Mouse (Mus musculus) hindlimb bud, embryonic 11.5 days (tissue): ENCODE measurements around the gene Trmt5.

Experiments used
- DNase-seq: peaks from one replicate; pipeline ENCODE4 v3.0.0-alpha.2; 2012; ENCODE audit warnings: low read depth, low spot score; ENCODE audit errors: extremely low spot score

Gene Trmt5

DNA sequence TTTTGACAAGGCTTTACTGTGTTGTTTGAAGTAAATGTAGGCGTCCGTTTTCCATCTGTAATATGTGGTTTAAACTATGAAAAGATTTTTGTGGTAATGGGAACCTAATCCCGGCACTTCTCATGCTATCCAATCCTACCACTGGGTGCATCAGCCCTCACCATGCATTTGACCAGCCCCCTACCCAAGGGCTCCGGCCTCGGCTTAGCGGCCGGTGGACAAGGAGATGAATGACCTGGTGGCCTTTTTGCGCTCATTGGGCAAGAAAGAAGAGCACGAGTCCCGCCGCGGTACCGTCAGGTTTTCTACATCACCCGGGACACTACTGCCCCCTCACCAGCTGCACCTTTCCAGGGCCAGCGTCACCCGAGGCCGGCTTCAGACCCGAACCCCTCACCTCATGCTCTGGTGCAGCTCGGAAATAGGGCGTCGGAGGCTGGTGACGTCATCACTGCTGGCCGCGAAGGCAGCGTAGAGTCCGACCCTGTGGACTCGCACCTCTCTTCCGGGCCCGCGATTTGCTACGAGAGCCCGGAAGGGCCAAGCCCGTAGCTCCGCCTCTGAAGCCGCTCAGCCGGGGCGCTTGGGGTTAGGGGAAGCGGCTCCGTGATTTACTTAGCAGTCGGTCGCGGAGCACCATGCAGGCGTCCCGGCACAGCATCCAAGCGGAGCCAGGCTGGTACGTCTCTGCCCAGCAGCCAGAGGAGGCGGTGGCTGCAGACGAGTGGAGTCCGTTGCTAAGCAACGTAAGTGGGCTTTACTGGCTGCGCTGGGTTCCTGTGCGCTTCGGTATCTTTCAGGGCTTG, at the start of gene Trmt5, which contains the start of gene Slc38a6:
Trmt5 (minus strand) TSS at position 424 of the 806 bp plus-strand sequence.
Slc38a6 (plus strand) TSS at position 493 of the 806 bp plus-strand sequence.
- DNase-seq, result peak; percentile 81

DNA sequence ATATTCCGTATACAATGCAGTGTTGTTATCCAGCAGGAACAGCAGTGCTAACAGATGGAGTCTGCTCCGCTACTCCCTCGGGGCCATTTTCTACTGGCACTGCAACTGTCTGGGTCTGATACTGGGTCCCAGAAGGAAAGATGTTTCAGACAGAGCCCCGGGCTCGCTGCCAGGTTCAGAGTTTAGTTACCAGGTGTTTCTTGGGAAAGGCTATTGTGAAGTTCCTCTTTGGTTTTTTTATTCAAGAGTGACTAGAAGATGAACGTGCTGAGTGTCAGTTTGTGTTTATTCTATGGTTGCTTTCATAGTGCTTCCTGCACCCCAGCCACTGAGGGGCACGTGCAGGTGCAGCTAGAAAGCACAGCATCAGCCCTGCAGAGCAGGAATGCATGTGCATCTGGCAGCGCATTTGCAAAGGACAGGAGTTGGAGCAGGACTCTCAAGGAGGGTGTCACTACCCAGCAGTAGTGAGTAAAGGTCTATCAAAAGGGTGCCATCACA, 47.6 kb upstream of the Trmt5 start:
- no peak for DNase-seq

DNA sequence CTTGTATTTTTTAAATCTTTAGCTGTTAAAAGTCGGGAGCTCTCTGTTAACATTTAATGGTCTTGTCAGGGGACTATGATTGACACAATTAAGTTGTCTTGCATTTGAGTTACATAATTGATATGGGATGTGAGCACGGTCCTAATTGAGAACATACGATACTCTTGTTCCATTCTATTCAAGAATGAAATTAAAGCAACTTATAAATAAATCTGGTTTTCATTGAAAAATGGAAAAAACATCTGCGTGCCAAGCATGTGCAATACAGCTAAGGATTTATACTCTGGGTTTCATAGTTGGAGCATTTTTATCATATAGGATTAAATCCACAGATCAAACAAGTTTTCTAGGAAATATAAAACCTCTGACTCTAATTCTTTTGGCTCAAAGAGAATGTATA, 46.2 kb upstream of the Trmt5 start:
- no peak for DNase-seq

DNA sequence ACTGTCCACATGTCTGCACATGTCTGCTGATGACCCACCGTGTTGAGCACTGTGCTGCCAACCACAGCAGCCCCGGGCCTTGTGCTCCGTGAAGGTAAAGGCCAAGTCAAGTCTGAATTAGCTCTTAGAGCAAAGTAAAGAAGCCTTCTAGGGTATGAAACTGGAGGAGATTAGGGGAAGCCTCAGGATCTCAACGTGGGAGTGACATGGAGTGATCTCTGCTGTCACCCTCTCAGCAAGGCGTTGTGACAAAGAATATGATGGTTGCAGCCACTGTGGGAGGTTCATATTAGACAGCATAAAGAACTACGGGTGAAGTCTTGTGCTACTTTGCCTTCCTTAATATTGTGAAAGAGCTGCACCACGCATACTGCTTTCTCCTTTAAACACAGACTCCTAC, 43.7 kb upstream of the Trmt5 start:
- DNase-seq, result no peak

DNA sequence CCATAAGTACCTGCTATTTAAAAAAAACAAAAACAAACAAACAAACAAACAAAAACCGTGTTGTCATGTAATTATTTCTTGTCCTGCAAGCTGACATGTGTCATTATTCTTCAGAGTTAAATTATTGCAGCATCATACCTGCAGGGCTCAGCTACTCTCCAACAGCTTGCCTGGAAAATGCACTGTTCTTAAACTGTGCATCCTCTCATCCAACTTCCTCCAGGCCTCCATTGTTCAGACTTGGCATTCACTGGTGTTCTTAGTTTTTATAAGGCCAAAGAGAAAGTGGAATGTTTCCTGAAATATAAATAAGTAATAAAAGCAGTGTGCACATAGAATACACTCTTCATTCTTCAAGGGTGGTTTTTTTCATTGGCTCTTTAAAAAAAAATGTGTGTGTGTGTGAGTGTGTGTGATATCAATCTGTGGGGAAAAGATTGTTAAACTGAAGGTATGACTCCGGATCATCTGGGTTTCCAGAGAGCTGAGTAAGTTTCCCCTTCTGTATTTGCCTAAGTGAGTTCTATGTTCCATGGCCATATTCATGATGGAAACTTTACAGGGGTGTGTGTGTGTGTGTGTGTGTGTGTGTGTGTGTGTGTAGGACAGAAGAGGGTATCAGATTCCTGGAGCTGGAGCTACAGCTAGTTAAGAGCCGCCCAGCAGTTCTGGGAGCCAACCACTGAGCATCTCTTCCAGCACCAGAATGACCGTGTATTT, 42.1 kb upstream of the Trmt5 start:
- no peak for DNase-seq

DNA sequence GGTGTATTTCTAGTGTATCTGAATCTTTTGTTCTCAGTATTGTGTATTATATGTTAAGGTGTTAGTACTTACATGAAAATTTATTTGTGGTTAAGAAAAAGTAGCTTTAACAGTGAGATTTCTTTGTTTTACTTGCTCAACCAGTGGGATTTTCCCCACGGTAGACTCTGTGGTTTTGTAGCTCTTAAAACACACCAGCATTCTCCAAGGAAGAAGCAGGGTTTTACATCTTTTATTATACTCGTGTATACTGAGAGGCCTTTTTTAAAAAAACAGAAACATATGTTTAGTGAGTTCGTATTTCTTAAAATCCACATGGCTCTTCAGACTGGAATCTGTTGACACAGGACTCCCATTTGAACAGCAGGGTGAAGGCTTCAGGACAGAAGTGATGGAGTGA, 40.9 kb upstream of the Trmt5 start:
- DNase-seq, result no peak

DNA sequence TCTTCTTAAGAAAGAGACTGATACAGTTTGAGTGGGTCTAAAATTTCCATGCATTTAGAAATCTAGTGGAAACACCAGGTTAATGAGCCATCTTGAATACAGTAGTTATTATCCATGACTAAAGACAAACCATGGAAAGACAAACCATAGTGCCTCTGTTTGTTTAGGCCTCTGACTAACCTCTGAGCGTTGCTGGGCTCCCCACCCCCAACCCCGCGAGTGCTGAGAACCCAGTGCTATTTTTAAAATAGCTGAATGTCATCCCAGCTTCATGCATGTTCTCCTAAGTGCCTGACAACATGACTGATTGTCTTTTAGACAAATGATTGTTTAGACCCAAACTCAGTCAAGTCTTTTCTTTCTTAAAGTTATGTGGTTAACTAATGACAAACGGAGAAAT, 39.1 kb upstream of the Trmt5 start:
- no peak for DNase-seq

DNA sequence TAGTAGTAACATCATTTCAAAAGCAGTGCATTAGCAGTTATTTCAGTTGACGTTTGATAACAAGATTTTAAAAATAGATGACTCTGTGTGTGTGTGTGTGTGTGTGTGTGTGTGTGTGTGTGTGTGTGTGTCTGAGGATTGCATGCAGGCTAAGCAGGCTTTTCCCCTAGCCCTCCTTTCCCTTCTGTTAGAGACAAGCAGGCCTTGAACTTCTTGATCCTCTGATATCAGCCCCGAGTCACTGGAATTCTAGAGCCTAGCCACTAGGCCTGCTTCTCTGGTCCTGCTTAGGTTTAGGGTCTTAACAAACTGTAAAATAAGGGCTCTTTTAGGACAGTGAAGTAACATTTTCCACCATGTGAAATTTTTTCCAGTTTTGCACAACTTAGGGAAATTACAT, 38.7 kb upstream of the Trmt5 start:
- DNase-seq, result no peak

DNA sequence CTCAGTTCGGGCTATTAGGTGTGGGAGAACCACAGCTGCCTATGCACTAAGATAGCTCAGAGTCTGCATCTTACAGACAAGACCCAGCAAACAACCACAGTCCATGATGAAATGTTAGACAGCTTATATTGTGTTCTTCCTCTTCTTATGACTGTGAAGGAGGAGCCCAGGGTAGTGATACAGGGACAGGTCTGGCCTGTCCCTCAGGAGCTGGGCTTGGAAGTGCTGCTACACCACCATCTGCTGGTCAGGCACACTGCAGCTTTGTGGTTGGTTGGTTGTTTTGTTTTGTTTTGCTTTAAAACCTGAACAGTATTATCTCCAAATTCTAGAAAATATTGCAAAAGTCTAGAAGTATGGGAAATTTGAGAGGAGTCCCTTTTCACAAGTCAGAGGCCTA, 38.2 kb upstream of the Trmt5 start:
- no peak for DNase-seq

DNA sequence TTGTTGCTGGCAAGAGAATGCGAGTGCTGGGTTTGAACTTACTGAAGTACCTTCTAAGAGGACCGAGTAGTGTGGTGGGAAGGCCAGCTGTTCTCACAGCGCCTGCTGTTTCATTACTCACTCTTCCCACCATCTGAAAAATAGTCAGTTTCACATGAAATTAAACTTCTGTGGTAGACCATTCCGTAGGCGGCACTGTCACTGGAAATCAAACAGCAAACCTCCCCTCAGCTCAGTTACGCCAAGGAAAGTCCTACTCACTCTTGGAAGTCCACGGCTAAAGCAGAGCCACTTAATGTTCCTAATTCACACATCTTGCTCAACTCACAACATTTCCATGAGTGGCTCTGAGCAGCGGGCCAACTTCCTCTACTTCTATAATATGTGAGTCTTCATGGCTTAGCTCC, 37.7 kb upstream of the Trmt5 start:
- no peak for DNase-seq

DNA sequence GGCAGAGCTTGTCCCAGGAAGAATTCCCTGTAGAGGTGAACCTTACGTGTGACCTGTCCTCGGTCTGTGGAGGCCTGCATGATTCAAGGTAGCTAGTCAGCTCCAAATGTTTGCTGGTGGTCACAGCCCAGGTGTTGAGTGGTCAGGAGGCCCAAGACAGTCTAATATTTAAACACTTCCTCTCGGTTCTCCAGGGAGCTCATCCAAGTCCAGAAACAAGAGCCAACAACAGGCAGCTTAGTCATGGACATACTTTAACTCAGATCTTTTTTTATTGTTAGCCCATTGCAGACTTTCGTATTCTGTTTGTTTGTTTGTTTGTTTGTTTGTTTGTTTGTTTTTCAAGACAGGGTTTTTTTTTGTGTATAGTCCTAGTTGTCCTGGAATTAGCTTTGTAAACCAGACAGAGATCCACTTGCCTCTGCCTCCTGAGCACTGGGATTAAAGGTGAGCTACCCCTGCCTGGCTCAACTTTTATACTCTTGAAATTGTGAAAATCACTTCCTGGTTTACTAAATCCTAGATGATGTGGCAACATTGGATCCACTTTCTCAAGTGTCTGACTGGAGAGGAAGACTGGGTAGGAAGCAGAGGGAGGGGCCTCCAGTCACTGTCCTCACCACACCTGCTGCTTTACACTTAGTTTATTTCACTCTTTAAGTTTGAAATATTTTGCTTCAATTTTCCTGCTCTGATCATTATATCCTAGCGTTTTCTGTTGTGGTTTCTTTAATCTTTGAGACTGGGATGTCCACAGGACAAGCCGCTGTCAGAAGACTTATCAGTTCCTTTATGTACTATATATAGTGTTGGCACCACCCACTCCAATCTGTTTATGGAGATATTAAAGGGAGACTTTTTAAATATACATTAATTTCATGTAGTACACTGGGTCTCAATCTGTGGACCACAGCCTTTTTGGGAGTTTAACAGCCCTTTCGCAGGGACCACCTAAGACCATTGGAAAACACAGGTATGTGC, 31.5 kb upstream of the Trmt5 start:
- no peak for DNase-seq

DNA sequence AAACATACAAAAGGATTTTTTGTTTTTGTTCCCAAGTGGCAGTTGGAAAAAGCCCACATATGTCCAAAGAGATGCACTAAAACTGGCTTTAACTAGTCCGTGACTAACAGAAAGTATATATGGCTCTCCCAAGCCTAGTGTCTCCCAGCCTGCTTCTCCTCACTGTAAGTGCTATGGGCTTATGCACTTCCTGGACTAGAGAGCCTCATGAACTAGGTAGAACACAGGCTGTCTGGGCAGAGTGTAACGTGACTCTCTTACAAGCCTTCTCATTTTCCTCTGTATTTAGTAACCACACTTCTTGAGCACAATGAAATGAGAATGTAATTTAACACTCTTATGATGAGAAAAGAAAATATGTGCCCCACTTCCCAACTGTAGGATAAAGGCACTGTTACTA, 22.2 kb upstream of the Trmt5 start:
- no peak for DNase-seq

DNA sequence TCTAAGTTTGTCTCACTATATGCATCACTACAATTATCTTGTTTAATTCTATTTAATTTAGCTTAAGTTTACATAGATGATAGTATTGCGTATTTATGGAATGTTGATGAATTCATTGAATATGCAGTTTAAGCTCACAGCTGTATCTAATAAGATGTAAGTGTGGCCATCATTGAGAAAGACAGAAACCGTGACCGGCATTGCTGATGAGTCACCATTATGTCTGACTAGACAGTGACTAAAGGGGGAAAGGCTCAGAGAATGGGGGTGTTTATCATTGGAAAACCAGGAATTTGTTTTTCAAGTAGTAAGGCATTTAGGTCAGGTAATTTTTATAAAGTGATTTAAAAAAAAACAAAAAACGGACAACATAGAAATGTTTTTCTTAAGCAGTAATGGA, 21.2 kb upstream of the Trmt5 start:
- no peak for DNase-seq

DNA sequence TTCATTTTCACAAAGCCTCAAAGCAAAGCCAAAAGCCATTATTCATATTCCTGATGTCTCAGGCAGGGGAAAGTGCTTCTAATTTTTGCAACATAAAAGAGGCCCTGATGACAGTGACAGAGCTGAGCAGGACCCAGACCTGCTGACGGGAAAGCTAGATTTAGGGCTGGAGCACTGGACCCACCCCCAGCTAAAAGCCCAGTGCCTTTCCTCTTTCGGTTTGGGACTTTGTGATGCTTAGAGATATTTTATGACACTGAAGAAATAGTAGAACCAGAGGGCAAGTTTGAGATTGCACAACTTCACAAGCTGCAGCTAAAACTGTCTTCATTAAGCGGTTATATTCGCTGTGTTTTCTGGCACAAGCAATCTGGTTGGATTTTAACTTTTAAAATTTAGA, 18.1 kb upstream of the Trmt5 start:
- DNase-seq, result no peak

DNA sequence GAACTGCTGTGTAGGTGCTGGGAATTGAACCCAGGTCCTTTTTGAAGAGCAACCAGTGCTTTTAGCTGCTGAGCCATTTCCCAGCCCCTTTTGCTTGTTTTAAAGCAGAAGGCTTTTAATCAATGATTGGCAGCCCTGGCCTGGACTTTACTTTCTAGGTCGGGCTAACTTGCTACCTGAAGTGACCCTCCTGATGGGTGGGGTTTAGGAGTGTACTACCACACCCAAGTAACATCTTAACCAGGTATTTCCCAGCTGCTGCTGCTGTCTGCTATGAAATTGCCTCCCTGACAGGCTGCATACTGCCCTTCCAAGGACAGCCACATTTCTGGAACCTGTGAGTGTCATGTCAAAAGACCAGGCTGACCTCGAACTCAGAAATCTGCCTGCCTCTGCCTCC, 14.0 kb upstream of the Trmt5 start:
- DNase-seq, result no peak

DNA sequence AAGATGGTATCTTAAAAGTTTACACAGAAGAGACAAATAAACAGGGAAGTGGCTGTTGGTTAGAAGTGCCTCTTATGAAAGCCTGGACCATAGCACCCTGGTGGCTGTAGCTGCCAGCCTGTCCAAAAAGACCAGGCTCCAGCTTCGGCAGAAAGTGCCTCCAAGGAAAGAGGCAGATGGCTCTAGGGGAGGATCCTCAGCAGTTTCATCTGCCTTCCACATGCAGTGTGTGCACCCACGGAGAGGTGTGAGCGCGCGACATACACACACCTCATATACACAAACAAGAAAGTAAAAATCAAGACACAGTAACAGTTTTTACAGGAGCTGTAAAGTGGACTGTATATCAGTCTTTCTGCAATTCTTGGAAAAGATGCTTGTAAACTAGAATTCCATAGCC, 12.1 kb upstream of the Trmt5 start:
- DNase-seq, result no peak

DNA sequence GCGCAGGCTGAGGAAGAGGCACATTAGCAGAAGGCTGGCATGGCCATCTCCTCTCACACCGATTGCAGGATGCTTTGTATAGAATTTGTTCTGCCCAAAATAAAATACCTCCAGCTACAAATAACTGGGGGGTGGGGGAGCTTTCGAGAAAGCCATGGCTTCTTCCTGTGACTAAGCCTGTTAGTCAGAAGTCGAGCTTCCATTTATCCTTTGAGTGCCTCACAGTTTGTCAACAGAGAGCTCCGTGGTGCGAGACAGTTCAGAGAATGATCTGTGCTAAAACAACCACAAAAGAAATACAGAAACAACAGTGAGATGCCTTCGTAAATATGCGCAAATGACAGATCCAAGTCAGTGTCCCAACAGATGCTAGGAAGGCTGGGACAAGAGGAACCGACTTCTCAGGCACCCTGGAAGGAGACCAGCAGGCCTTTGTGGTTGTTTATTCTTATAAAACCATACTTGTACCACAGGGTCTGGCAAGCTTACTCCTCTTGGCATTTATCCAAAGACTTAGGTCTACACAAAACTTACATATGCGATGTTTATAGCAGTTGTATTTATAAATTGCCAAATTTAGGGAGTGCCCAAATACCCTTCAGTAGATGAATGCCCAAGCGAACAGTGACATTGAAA, 9.1 kb upstream of the Trmt5 start:
- DNase-seq, result no peak

DNA sequence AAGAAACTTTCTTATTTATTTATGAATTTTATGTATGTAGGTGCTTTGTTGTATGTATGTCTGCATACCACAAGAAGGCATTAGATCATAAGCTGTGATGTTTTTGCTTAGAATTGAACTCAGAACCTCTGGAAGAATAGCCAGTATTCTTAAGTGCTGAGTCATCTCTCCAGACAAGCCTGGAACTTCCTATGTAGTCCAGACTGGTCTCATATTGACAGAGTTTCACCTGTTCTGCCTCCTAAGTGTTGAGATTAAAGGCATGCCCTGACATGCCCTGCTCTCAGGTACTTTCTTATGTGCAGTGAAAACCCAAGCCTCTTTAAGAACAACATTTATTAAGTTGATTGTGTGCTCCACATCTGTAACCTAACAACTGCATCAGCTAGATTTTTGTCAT, 8.4 kb upstream of the Trmt5 start:
- no peak for DNase-seq

DNA sequence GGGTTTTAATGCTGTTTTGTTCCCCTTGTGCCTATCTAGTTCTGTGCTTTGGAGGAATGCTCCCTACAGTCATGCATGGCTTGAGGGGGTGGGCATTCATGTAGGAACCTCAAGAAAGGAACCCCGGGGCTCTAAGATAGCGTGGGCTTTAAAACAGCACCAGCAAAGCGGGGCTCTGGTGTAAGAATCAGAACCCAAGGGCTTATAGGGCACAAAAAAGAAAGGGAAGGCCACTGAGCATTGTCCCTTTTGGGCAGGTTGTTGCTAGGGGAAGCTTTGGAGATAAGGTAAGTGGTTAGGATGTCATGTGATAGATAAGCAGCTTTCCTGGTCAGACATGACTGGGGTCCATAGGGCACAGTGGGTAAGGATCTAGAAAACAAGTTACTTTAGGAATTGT, 2.1 kb upstream of the Trmt5 start:
- DNase-seq, result no peak

DNA sequence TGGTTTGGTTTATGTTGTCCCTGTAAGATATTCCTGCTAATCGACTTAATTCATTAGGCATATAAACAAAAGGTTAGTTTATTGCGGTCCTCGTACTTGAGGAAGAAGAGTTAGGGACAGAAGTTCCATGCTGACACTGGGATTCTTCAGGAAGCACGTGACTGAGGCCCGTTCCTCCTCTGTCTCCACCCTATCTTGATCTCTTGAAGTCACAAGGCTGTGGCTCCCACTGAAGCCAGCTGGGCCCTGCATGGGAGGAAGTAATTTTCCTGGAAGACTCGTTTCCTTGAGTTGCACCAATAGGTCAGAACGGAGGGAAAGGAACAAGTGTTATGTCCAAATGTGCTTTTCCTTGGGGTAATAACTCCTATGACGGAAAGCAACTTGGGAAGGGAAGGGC, 1.1 kb upstream of the Trmt5 start:
- DNase-seq, result no peak

DNA sequence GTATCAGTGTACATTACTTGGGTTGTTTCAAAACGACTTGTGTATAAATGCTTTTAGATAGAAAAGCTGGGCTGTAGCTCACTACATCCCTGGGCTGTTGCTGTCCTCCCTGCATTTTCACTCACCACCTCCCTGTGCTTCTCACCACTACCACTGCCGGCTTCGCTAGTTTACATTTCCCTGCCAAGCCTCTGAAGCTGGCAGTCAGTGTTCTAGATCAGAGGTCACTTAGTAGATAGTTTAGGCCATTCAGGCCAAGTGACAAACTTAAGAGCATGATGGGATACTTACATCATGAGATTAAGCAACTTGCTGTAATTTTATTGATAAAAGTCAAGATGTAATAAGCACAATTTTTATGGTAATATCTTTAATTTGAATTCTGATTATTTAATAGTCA, 11.6 kb downstream of the Trmt5 start:
- no peak for DNase-seq
